Mouse (Mus musculus): ENCODE results near the gene Tgfbr2. TPM values are rescaled to one million over a fixed set of nuclear protein-coding genes. Genes with fewer than 3 reads are reported as not detected.
A peak's percentile ranks its signal among the peaks of the same experiment; 100 is the strongest.

Gene Tgfbr2
- polyA plus RNA-seq, 1 experiment from 2014 or later: 7.8 TPM

GRCm38 (mm10) chr9:116122544-116122943 is 52.6 kb downstream of the Tgfbr2 start:
- Histone ChIP-seq H3K4me3 (replicated peaks) (no peak overlapping the region), H3K27ac (no peak overlapping the region), H3K9ac (no peak overlapping the region), H3K4me2 (no peak overlapping the region), H3K27me3 (no peaks in the 10 kb centered on the region), H3K4me1 (peaks cover 13% of the 10 kb centered on the region; the same call in 1 of the 2 replicates), H3K9me3 (no peaks in the 10 kb centered on the region), H3K36me3 (replicated peaks) (no peaks in the 10 kb centered on the region)
- WGBS: 82% methylated on average over 6 of the region's 6 CpGs
- ATAC-seq (ENCODE audit: low FRiP score): no peak

GRCm38 (mm10) chr9:116121472-116121871 is 53.7 kb downstream of the Tgfbr2 start:
- 91% methylated on average over 7 of the region's 7 CpGs for WGBS
- Histone ChIP-seq H3K4me2 (no peak overlapping the region), H3K27me3 (no peaks in the 10 kb centered on the region), H3K4me1 (peaks cover 13% of the 10 kb centered on the region; the same call in 1 of the 2 replicates), H3K4me3 (replicated peaks) (no peak overlapping the region), H3K36me3 (replicated peaks) (no peaks in the 10 kb centered on the region), H3K9ac (no peak overlapping the region), H3K9me3 (no peaks in the 10 kb centered on the region), H3K27ac (no peak overlapping the region)
- ATAC-seq (ENCODE audit: low FRiP score): no peak

- Histone ChIP-seq H3K4me1 (0 out of 2 replicates have a peak, but pooled peaks cover 8% of the 10 kb centered on the region), H3K4me3 (replicated peaks) (no peak overlapping the region), H3K27ac (no peak overlapping the region), H3K9ac (no peak overlapping the region), H3K4me2 (no peak overlapping the region), H3K36me3 (replicated peaks) (no peaks in the 10 kb centered on the region), H3K27me3 (no peaks in the 10 kb centered on the region), H3K9me3 (no peaks in the 10 kb centered on the region)
- no peak for ATAC-seq (ENCODE audit: low FRiP score)
- 75% methylated on average over 7 of the region's 7 CpGs for WGBS
Observed at GRCm38 (mm10) chr9:116119990-116120389, 55.2 kb downstream of the Tgfbr2 start.

- peak; percentile 55; the same call in 1 of the 2 replicates for ATAC-seq (ENCODE audit: low FRiP score)
- peak overlapping the region; percentile 63; the same call in 1 of the 2 replicates for H3K27ac ChIP-seq
Observed at GRCm38 (mm10) chr9:116118332-116118872, 56.8 kb downstream of the Tgfbr2 start.

GRCm38 (mm10) chr9:116115875-116116274 is 59.3 kb downstream of the Tgfbr2 start:
- 91% methylated on average over 7 of the region's 7 CpGs for WGBS
- no peak for ATAC-seq (ENCODE audit: low FRiP score)
- Histone ChIP-seq H3K27me3 (no peaks in the 10 kb centered on the region), H3K9ac (no peak overlapping the region), H3K27ac (no peak overlapping the region), H3K36me3 (replicated peaks) (no peaks in the 10 kb centered on the region), H3K4me2 (no peak overlapping the region), H3K4me3 (replicated peaks) (no peak overlapping the region), H3K9me3 (no peaks in the 10 kb centered on the region), H3K4me1 (0 out of 2 replicates have a peak, but pooled peaks cover 8% of the 10 kb centered on the region)

More at GRCm38 (mm10) chr9:116118332-116118872, 56.8 kb downstream of the Tgfbr2 start:
- Histone ChIP-seq H3K4me2 (no peak overlapping the region), H3K9me3 (no peaks in the 10 kb centered on the region), H3K4me1 (0 out of 2 replicates have a peak, but pooled peaks cover 8% of the 10 kb centered on the region), H3K9ac (no peak overlapping the region), H3K27me3 (no peaks in the 10 kb centered on the region), H3K36me3 (replicated peaks) (no peaks in the 10 kb centered on the region), H3K4me3 (replicated peaks) (no peak overlapping the region)
- WGBS: 38% methylated on average over 8 of the region's 8 CpGs

GRCm38 (mm10) chr9:116114339-116114738 is 60.8 kb downstream of the Tgfbr2 start:
- Histone ChIP-seq H3K4me2 (no peak overlapping the region), H3K27ac (no peak overlapping the region), H3K4me1 (0 out of 2 replicates have a peak, but pooled peaks cover 8% of the 10 kb centered on the region), H3K9me3 (no peaks in the 10 kb centered on the region), H3K4me3 (replicated peaks) (no peak overlapping the region), H3K27me3 (no peaks in the 10 kb centered on the region), H3K9ac (no peak overlapping the region), H3K36me3 (replicated peaks) (0 out of 2 replicates have a peak, but pooled peaks cover 3% of the 10 kb centered on the region)
- ATAC-seq (ENCODE audit: low FRiP score): no peak
- WGBS: 73% methylated on average over 4 of the region's 4 CpGs

- Histone ChIP-seq H3K4me2 (no peak overlapping the region), H3K4me1 (no peaks in the 10 kb centered on the region), H3K4me3 (replicated peaks) (no peak overlapping the region), H3K36me3 (replicated peaks) (0 out of 2 replicates have a peak, but pooled peaks cover 5% of the 10 kb centered on the region), H3K27ac (no peak overlapping the region), H3K27me3 (no peaks in the 10 kb centered on the region), H3K9ac (no peak overlapping the region), H3K9me3 (no peaks in the 10 kb centered on the region)
- 90% methylated on average over 9 of the region's 9 CpGs for WGBS
- ATAC-seq (ENCODE audit: low FRiP score): no peak
Observed at GRCm38 (mm10) chr9:116111149-116111970, 63.8 kb downstream of the Tgfbr2 start.

GRCm38 (mm10) chr9:116108729-116109128 is 66.4 kb downstream of the Tgfbr2 start:
- H3K4me2 ChIP-seq: no peak overlapping the region
- no peaks in the 10 kb centered on the region for H3K4me1 ChIP-seq
- no peaks in the 10 kb centered on the region for H3K9me3 ChIP-seq
- WGBS: 84% methylated on average over 2 of the region's 2 CpGs
- no peak for ATAC-seq (ENCODE audit: low FRiP score)
- H3K27ac ChIP-seq: no peak overlapping the region
- H3K36me3 ChIP-seq (replicated peaks): 0 out of 2 replicates have a peak, but pooled peaks cover 5% of the 10 kb centered on the region
- H3K4me3 ChIP-seq (replicated peaks): no peak overlapping the region
- no peaks in the 10 kb centered on the region for H3K27me3 ChIP-seq
- H3K9ac ChIP-seq: no peak overlapping the region

GRCm38 (mm10) chr9:116104770-116105169 is 70.4 kb downstream of the Tgfbr2 start:
- Histone ChIP-seq H3K36me3 (replicated peaks) (0 out of 2 replicates have a peak, but pooled peaks cover 5% of the 10 kb centered on the region), H3K4me2 (no peak overlapping the region), H3K27me3 (no peaks in the 10 kb centered on the region), H3K9me3 (no peaks in the 10 kb centered on the region), H3K27ac (no peak overlapping the region), H3K4me1 (no peaks in the 10 kb centered on the region), H3K4me3 (replicated peaks) (no peak overlapping the region), H3K9ac (no peak overlapping the region)
- 93% methylated on average over 17 of the region's 17 CpGs for WGBS
- ATAC-seq (ENCODE audit: low FRiP score): no peak

GRCm38 (mm10) chr9:116101842-116102241 is 73.3 kb downstream of the Tgfbr2 start:
- WGBS: 86% methylated on average over 11 of the region's 11 CpGs
- ATAC-seq (ENCODE audit: low FRiP score): no peak
- H3K9me3 ChIP-seq: no peaks in the 10 kb centered on the region

GRCm38 (mm10) chr9:116100015-116100414 is 75.1 kb downstream of the Tgfbr2 start:
- Histone ChIP-seq H3K9me3 (no peaks in the 10 kb centered on the region), H3K4me2 (no peak overlapping the region), H3K27me3 (no peaks in the 10 kb centered on the region), H3K36me3 (replicated peaks) (no peaks in the 10 kb centered on the region), H3K4me1 (peaks cover 5% of the 10 kb centered on the region; the same call in 1 of the 2 replicates), H3K4me3 (replicated peaks) (no peak overlapping the region), H3K27ac (no peak overlapping the region), H3K9ac (no peak overlapping the region)
- WGBS: 87% methylated on average over 9 of the region's 9 CpGs
- ATAC-seq (ENCODE audit: low FRiP score): no peak

More at GRCm38 (mm10) chr9:116101842-116102241, 73.3 kb downstream of the Tgfbr2 start:
- Histone ChIP-seq H3K4me2 (no peak overlapping the region), H3K4me1 (peaks cover 5% of the 10 kb centered on the region; the same call in 1 of the 2 replicates), H3K4me3 (replicated peaks) (no peak overlapping the region), H3K27ac (no peak overlapping the region), H3K9ac (no peak overlapping the region), H3K27me3 (no peaks in the 10 kb centered on the region), H3K36me3 (replicated peaks) (no peaks in the 10 kb centered on the region)

- Histone ChIP-seq H3K4me2 (no peak overlapping the region), H3K9ac (no peak overlapping the region), H3K4me1 (peaks cover 5% of the 10 kb centered on the region; the same call in 1 of the 2 replicates), H3K4me3 (replicated peaks) (no peak overlapping the region), H3K9me3 (no peaks in the 10 kb centered on the region), H3K27ac (no peak overlapping the region), H3K27me3 (no peaks in the 10 kb centered on the region), H3K36me3 (replicated peaks) (no peaks in the 10 kb centered on the region)
- no peak for ATAC-seq (ENCODE audit: low FRiP score)
- 80% methylated on average over 6 of the region's 6 CpGs for WGBS
Observed at GRCm38 (mm10) chr9:116099596-116099993, 75.6 kb downstream of the Tgfbr2 start.
